Mouse (Mus musculus) T-helper 17 cell (primary cell): ENCODE data around the gene Tnip1.

Experiments
- in situ Hi-C, 2 experiments: fragments of 300-600 bp; cut with MboI, MseI; formaldehyde crosslinking; loops; 1 replicate in 1 of 2; 2 replicates in 1 of 2; pipeline ENCODE4 v1.15.1; 2025; ENCODE audit warnings: high pct_unique_total_duplicates in 2 of 2

The Tnip1 gene

DNA sequence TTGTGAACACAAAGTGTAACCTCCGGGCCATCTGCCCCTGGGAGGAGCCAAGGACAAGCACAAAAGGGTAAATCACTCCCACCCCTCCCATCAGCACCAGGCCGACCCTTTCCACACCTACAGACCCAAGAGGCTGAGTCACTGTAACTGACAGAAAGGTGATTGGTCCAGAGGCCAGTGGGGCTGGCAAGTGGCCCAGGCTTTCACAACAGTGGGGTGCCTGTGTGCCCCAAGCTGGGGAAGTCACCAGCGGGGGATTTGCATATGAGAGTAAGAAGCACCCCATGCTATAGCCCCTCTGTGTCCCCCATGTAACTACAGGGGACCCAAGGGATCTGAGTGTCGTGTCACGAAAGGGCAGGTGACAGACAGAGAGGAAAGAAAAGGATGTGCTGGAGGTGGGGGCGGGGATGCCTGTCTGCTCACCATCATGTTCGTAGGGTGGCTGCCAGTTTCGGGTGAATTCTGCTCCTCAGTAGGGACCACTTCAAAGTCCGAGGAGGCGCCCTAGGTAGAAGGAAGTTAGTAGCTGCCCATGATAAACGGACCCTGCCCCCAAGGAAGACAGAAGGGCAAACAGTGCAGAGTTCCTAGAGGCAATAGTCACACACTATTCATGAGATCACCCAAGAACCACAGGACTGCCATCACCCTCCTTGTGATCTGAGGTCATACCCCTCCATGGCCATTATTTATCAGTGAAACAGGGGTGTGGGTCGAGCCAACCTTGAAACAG is 26.5 kb downstream of the Tnip1 start:
- in situ Hi-C loops = no loop called here

DNA sequence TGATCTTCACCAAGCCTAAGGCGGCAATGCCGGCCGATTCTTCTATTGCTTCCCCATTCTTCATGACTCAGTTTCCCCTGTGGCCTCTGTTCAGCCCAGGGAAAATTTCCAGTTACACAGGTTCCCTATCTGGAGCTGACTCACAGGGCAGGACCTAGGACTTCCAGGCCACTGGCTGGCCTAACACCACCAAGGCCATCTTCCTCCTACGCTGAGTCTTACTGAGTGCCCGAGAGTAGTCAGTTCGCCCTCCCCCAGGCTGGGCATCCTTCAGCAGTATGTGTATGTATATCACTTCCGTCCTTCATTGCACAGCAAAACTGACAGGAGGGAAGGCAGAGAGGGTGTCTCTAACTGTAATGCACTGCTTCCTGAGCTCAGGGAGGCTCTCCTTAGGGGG is 28.5 kb downstream of the Tnip1 start:
- in situ Hi-C loops = loop anchor here (5.0 kb wide), 2 partner anchors 48 to 108 kb away; no protein-coding TSS in a partner anchor

DNA sequence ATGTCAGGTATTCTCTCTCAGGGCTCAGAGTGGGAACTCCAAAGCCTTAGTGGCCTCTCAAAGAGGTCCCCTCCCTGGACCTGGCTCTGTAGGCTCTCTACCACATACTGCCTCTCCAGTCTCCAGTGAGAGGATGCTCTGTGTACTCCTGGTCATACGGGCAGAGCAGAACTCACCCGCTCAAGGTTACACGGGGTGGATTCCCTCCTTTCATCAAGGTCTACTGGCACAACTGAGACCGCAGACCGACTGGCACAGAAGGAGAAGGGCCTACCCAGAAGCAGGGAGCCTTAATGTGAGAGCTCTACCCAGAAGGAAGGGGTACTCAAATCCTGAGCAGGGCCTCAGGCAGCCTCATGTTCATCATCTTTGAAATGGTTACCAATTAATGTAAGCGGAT is 30.2 kb downstream of the Tnip1 start:
- in situ Hi-C loops = loop anchor here (5.0 kb wide), 2 partner anchors 50 to 110 kb away; no protein-coding TSS in a partner anchor

DNA sequence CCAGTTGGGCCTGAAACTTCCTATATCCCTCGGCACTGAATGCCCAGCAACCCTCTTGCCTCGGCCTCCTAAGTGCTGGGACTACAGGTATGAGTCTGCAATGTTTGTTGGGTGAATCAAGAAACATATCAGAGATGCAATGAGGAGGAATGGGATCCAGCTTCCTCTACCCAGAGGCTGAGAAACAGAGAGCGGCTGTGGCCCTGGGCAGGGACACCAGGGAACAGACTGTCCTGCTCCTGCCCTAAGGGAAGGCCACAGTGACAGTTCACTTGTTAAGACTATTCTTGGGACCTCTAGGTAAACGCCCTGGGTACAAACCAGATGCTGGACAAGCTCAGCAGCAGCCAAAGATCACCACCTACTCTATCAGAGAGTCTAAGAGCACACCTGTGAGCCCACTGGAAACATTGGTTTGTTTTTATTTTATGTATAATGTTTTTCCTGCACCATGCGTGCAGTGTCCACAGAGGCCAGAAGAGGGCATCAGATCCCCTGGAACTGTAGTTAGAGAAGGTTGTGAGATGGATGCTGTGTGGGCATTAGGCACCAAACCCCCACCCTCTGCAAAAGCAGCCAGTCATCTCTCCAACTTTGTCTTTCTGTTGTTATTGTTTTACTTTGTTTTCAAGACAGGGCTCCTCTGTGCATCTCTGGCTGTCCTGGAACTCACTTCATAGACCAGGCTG is 31.2 kb downstream of the Tnip1 start:
- in situ Hi-C loops = loop anchor here (5.0 kb wide), 2 partner anchors 51 to 111 kb away; no protein-coding TSS in a partner anchor

DNA sequence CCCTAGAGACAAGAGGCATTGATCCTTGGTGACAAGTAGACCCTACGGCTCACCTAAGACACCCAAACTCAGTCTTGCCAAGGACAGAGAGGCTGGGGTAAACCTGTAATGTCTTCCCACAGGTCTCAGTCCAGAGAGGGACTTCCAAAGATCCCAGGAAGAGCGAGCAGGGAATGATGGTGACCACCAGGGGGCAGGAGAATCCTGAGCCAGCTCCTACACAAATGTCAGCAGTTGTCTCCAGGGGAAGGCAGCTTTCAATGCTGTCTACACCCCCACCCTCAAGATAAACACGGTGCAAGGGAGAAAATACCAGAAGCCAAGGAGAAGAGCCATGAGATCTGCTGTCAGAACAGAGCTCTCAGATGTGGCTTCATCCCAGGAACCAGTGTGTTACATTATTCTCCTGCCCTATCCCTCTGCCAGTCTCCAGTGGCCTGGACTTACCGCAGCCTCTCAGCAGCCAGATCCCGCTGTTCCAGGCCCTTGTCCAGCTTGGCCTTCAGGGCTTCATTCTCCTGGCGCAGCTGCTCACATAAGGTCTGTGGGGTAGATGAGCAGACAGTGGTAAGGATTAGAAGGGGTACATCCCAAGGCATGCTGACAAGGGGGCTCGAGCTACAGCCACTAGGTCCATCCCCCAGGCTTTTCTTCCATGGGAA is 32.3 kb downstream of the Tnip1 start:
- in situ Hi-C loops = loop anchor here (5.0 kb wide), 2 partner anchors 52 to 112 kb away; no protein-coding TSS in a partner anchor

DNA sequence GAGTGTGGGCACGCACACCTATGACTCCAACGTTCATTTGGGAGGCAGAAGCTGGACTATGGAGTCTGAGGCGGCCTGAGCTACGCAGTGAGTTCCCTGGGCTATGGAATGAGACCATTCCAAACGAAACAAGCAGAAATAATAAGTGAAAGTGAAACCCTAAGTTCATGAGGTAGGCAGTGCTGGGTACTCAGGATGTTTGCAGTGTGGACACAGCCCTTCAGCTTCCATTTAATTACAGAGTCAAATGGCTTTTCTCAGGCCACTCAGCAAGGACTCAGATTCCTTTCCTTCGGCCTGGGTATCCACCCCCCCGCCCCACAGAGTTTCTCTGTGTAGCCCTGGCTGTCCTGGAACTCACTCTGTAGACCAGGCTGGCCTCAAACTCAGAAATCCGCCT is 33.0 kb downstream of the Tnip1 start:
- in situ Hi-C loops = loop anchor here (5.0 kb wide), 2 partner anchors 53 to 113 kb away; no protein-coding TSS in a partner anchor

DNA sequence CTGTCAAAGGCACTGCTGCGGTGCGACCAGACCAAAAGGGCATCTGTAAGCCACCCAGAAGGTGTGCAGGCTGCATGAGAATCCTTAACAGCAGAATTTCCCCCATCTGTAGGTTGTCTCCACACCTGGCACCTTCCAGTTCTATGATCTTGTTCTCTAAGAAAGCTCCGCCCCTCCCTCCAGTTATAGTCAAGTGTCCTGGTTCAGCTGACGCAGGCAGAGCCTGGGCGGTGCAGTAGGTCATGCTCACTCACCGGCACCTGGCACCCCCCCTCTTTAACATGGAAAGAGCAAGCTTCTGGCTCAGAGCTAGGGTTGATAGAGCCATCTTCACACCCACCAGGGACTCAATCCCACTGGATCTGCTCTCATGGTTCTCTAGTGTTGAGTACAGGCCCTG is 33.4 kb downstream of the Tnip1 start:
- in situ Hi-C loops = no loop called here

DNA sequence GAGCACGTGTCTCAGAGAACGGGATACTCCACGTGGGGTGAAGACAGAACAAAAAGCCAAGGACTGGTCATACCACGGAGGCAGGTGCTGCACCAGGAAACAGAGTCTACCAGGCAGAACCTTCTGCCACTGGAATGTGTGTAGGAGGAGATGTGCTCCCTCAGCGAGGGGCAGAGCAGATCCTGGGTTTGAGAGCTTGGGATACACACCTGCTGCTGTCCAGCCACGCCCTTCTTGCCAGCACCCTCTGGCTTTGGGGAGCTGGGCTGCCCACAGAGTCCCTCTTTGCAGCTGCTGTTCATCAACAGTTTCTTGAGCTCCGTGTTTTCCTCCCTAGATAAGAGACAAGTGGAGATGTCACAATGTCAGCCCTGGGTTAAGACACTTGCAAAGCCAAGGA is 33.8 kb downstream of the Tnip1 start:
- in situ Hi-C loops = no loop called here

DNA sequence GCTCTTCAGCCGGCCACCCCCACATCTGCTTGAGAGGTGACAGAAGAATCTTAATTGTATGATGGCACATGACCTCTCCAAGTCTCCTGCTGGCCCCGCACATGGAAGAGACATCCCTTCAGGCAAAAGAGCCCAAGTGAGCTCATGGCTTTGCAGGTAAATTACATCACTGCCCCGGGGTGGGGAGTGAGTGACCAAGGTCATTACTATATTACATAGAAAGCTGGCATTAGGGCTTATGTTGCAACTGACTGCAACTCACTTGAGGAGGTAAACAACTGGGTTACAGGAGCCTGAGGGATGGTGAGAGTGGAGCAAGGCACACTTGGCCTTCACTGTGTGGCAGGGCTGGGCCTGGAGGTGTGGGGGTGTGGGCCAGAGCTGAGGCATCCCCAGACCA is 34.5 kb downstream of the Tnip1 start:
- in situ Hi-C loops = no loop called here

DNA sequence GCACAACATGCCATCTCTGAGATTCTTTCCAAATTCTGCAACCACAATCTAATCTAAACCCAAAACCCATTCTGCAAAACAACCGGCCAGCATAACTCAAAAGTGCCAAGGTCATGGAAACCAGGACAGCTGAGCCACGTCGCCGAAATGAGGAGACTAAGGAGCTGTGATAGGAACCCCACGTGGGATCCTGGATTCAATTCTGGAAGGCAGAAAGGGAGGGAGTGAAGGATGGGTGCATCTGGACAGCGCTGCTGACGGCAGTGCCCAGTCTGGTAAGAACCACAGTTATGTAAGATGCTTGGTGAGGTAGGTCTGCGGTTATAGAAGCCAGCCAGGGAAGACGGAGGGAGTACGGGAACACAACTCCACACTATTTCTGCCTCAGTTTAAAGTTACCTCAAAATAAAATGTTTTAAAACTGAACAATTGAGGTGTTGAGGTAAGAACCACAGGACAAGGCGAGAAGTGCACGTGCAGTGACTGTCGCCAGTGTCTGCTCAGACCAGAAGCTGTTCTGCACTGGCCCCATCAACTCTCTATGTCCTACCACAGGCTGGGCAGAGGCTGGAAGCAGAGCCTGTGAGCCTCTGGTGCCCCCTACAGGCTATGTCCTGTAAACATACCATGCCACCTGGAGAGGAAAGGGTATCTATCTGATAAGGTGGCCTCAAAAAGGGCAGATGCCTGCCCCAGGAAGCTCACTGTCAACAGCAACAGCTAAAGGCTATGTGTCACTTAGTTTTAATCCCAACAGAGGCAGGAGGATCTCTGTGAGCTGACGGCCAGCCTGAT is 35.2 kb downstream of the Tnip1 start:
- in situ Hi-C loops = no loop called here

DNA sequence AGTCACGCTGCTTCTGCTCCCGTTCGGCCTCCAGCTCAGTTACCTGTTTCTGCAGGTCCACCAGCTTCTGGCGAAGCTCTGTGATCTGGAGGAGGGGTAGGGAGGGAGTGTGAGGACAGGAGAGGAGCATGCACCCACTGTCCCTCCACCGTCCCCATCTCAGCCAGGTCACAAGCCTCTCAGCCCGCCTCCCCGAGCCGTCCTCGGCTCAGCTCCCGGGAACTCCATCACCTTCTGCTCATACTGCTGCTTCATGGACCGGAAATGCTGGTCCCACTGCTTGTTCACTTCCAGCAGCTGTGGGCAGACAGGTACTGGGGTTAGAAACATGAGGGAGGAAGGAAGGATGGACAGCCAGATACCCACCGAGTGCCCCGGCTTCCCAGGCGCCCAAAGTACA is 38.6 kb downstream of the Tnip1 start:
- in situ Hi-C loops = loop anchor here in 1 of 2 experiments (5.0 kb wide), 1 partner anchor 37 kb away; no protein-coding TSS in a partner anchor

DNA sequence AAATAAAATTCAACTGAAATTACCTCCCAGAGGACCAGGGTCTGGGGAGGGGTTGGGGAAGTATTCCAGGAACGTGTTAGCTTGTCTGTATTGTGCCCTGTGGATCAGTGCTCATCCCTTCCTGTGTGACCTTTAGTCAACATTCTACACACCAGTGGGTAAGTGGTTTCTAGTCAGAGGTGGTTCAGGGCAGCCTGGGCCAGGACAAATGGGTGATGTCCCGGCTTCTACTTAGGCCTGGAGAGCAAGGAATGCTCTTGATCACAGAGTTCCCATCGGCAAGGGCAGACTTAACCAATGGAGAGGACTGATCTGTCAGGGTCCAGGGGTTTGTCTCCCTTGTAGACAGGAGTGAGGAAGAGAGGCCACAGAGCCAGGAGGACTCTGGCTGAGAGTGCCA is 40.2 kb downstream of the Tnip1 start:
- in situ Hi-C loops = loop anchor here in 1 of 2 experiments (5.0 kb wide), 1 partner anchor 35 kb away; no protein-coding TSS in a partner anchor

DNA sequence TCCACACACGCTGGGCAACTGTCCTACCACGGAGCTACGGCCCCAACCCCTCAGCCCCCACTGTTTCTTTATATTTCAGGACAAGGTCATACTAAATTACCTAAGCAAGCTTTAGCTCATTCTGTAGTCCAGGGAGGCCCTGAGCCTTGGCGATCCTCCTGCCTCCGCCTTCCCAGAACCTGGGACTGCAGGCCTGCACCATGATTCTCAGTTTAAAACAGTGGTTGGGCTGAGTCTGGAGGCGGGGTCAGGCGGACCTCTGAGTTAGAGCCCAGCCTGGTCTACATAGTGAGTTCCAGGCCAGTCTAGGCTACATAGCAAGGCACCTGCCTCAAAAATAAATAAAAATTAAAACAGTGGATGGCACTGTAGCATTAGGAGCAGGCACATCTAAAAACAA is 40.9 kb downstream of the Tnip1 start:
- in situ Hi-C loops = loop anchor here in 1 of 2 experiments (5.0 kb wide), 1 partner anchor 34 kb away; no protein-coding TSS in a partner anchor

DNA sequence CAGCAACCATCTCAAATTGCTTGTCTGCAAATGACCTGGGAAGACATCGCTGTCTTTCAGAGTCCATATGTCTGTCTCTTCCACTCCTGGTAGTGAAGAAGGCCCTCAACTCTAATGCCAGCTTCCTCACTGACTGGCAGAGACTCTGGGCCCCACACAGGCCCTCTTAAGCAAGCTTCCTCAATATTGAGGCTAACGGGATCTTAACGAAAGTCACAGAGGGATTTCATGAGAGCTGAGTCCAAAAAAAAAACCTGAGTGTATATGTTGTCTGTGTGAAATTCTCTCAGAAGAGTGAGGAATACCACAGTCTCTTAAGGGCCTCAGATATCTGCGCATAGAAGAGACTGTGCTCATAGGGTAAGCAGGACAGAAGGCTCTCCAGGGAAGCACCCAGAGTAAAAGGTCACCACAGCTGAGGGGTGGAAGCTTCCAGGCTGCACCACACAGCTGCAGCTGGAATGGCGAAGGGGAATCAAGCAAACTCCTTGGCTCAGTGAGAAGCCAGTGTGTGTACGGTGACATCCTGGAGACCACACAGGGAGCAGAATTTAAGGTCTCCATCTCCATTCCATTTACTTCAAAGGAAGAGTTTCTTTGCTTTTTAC is 41.6 kb downstream of the Tnip1 start:
- in situ Hi-C loops = loop anchor here in 1 of 2 experiments (5.0 kb wide), 1 partner anchor 34 kb away; no protein-coding TSS in a partner anchor

DNA sequence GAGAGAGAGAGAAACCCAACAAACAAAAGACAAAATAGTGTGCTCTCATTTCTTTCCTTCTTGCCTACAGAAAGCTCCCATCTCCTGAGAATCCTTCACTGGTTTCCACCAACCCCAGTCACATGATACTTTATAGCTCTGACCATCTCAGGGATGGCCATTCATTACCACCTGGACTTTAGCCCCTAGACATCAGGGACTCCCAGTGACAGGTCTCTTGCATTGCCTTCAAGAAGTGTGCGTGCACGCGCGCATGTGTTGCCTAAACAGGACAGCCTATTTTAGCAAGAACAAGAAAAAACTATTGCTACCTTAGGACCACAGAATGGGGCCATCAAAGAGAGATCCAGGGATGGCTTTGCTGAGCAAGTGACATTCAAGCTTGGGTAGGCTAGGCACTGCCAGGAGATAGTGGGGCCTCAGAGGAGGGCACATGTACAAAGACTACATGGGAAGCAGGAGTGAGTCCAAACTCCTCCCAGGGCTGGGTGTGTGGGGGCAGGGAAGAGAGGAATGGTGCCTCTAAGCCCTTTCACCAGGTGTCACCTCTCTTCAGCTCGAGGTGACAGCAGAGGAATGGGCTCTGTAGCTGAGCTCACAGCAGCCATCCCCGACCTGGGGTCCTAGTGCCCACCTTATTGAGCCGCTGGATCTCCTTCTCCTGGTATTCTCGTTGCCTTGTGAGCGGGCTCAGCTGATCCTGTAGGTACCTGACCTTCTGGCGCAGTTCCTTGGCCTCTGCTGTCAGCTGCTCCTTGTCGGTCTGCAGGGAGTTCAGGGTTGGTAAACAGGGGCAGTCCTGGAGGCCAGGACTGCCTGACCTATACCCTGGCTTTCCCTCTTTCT is 42.4 kb downstream of the Tnip1 start:
- in situ Hi-C loops = loop anchor here in 1 of 2 experiments (5.0 kb wide), 1 partner anchor 33 kb away; no protein-coding TSS in a partner anchor

DNA sequence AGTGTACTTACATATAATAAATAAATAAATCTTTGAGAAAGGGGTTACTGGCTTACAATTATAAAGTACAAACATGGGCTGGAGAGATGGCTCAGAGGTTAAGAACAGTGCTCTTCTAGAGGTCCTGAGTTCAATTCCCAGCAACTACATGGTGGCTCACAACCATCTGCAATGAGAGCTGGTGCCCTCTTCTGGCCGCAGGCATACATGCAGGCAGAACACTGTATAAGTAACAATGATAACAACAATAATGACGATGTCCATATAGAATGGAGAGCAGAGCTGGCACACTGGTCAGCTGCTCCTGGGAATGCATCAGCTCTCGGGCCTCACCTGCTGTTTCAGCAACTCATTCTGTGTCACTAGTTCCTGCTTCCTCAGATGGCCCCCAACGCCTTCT is 44.4 kb downstream of the Tnip1 start:
- in situ Hi-C loops = no loop called here

DNA sequence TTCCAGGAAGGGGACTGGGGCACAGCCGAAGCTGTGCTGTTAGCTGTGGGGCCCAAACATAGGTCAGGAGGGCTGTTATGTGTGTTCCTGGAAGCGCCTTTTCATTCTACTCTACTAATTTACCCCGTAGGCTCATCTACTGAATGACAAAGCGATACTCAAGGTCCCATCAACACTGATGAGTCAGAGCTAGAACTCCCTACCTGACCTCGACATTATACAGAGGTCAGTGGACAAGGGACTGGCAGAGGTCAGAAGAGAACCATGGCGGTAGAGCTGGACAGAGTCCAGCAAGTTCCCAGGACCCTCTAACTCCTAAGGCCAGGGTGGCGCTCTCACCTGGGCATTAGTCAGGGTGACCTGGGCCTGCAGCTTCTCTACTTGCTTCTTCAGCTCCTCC is 45.3 kb downstream of the Tnip1 start:
- in situ Hi-C loops = no loop called here

DNA sequence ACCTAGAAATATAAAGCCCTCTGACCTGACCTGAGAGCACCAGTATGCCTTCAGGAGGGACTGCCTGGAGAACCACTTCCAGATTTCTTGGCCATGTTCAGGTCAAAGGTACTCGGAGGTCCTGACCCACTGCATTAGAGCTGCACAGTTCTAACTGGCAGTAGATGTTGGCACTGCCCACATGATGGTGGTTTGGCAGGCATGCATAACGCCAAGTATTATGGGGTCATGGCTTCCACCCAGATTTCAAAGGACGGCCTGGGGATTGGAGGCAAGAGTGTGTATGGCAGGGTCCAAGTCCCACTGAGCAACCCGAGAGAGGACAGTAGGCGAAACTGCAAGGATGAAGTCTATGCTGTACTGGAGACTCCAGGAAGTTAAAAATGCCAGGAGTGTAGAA is 48.9 kb downstream of the Tnip1 start:
- in situ Hi-C loops = no loop called here

DNA sequence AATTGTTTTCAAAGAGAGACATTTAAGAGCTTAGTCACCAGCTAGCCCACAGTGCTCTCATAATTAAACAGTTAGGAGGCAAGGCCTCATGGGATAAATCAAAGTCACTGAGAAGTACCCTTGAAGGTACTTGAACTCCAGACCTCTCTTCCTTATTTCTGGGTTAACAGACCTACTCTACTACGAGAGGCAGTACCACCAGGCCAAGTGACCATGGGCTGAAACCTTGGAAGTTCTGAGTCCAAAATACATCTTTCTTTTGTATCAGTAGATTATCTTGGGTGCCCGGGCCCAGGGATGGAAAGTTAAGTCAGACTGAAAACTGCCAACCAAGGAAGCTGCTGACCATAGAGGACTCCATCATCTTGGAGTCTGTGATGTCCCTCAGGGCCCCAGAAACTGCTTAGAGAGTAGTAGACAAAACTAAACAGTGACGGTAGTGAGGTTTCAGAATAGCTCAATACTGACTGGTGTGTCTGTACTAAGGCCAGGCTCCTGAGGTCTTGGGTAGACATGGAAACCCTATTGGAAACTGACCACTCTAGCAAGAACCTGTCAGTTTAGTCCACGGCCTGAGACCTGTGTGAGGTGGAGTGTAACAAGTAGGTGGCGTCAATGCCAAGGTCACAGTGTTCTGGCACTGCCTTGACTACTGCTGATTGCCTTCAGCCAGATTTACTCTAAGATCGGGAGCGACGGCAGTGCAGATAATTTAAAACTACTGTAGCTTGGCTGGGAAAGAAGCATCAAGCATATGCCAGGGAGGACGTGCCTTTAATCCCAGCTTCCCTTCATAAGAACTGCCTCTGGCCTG is 50.0 kb downstream of the Tnip1 start:
- in situ Hi-C loops = no loop called here
